Mouse (Mus musculus) embryo, embryonic 11 days (tissue): Measurements from ENCODE around the gene Nphs1.
"Not testable (repeated sequence)": the region's sequence is repeated elsewhere in the genome, so short reads cannot be mapped to it uniquely, and the experiment has no call there.

Experiments
- DNase-seq: peaks from one replicate; pipeline ENCODE4 v3.0.0-alpha.2; 2015

Gene Nphs1

DNA sequence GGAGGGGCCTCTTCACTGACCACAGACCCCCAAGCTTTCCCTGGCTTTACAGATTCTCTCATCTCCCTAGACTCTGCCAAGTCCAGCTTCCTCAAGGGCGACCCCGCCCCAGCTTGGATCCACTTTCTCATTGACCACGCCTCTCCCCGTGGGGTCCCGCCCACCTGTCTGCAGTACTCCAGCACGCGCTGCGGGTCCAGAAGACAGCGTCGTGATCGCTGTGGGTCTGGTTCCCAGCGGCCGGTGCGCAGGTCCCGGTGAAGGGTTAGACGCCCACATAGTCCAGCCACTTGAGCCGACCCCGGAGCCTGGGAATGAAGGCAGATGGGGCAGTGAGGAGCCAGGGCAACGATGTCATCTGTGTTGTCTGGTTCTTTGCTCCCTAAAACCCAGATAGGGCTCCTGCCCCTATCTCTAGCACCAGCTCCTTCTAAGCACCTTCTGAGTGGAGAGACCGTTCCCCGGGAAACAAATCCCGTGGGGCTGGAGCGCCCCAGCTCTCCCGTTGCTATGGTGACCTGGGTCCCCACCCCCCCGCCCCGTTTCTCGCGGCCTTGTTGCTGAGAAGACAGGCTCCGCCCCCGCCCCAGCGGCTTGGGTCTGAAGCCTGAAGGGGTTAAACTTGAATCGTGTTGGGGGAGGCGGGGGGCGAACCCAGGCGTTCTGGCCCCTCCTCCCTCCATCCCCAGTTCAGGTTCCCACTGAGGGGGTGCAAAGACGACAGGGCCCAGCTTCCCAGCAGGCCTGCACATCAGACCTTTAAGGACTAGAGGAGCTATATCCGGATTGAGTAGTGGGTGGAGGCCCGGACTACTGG, 13.8 kb upstream of the Nphs1 start:
- DNase-seq: peak; percentile 81

DNA sequence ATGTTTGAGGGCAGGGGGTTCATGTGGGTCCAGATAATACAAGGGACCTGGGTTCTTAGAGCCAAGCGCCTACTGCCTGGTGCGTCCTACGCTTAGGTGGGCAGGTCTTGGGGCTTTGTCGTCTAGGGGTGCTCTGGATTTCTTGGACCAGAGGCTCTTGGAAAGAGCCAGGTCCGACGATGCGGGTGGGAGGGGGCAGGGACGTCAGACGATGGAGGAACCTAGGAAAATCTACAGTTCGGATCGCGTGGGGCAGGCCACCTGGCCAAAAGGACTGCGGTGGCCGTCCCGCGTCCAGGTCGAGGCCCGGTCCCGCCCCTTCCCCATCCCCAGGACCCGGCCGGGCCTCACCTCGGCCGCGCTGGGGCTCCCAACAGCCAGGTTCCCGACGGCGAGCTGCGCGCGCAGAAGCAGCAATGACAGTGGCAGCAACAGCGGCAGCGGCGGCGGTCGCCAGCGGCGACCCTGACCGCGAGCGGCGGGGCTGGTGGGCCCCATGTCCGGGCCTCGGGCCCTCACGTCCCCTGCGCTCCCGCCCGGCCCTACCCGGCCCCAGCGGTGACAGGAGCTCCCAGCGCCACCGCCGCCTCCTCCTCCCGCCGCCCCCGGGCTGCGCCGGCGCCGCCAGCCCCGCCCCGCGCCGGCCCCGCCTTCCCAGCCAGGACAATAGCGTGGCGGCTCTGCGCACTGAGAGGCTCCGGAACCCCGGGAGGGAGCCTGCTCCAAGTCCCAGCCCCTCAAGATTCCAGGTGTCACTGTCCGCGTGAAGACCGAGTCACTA, 13.0 kb upstream of the Nphs1 start, which contains the start of gene Aplp1:
Aplp1 (minus strand) TSS at position 565 of the 781 bp plus-strand sequence.
- DNase-seq: peak; percentile 84

DNA sequence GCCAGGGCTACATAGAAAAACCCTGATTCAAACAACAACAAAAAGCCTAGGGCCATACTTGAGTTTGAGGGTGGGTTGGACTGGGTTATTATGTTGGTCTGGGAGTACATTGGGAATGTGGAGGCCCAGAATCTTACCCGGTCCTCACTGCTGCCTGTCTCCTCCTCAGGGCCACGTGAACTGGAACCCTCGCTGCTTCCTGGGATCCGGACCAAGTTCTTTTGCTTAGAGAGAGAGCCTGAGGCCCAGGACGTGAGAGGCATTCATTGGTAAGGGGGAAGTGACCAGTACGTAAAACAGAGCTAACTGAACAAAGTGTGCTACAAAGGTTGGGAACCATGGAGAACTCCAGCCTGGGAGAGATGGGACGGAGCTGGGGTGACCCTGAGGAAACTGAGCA, 7.9 kb upstream of the Nphs1 start:
- no peak for DNase-seq

DNA sequence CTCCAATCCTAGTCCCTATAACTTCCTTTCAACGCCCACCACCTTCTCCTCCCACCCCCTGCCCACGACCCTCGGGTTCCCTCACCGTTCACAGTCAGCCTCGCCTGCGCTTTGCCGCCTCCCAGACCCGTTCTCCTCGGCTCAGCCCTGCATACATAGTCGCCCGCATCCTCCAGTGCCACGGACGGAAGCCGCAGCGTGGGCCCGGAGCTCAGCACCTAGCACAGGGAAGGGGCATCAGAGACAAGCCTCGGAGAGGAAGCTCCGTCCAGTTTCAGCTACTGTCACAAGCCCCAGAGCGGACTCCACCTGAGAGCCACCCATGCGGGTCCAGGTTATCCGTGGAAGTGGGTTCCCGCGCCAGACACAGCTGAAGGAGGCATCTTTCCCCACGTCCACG, 4.8 kb upstream of the Nphs1 start:
- DNase-seq: no peak

DNA sequence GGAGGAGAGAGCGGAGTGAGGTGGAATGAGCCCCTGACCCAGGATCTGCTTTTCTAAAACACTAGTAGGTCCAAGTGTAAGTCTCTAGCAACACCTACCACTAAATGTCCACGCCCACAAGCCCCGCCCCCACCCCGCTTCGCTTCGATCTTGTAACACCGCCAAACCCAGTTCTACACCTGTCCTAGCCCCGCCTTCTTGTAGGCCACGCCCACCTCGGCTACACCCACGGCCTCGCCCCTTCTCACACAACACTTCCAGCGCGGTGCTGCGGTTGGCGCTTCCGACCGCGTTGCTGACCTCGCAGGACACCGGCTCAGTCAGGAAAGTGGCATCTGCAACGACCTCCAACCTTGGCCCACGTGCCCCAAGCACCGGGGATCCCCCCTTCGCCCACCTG, 4.3 kb upstream of the Nphs1 start:
- DNase-seq: peak; percentile 34

DNA sequence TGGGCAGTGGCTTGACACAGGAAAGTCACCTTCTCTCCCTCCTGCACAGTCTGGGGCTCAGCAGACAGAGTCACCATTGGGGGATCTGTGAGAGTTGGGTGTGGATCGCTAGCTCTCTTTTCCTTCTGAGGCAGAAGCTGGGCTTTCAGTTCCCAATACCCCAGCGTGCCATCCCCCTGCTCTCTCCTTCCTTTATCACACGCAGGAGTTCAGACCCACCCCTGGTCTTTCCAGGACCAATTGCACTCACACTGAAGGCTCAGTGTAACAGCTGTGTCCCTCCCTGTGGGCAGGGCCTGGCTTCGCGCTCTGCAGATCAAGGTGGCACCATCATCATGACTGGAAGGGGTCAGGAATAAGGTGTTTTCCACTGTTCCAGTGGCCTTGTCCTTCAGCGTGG, 3.9 kb upstream of the Nphs1 start:
- DNase-seq: no peak

DNA sequence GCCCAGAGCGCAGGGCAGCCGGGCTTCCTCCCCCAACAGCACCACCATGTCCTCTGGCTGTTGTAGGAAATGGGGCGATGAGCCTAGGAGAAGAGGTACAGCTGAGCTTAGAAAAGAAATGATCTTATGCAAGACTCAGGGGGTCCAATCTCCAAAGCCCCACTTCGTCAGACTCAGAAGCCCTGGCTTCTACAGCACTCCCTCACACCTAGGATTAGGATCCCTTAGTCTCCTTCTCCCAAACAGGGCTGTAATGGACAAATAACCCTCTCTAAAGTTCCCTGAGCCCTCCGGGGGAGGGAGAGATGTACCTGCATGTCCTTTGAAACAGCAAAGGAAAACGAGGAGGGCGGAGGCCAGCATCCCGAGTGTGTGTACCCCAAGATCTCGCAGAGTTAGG, 1.6 kb upstream of the Nphs1 start:
- DNase-seq: no peak

DNA sequence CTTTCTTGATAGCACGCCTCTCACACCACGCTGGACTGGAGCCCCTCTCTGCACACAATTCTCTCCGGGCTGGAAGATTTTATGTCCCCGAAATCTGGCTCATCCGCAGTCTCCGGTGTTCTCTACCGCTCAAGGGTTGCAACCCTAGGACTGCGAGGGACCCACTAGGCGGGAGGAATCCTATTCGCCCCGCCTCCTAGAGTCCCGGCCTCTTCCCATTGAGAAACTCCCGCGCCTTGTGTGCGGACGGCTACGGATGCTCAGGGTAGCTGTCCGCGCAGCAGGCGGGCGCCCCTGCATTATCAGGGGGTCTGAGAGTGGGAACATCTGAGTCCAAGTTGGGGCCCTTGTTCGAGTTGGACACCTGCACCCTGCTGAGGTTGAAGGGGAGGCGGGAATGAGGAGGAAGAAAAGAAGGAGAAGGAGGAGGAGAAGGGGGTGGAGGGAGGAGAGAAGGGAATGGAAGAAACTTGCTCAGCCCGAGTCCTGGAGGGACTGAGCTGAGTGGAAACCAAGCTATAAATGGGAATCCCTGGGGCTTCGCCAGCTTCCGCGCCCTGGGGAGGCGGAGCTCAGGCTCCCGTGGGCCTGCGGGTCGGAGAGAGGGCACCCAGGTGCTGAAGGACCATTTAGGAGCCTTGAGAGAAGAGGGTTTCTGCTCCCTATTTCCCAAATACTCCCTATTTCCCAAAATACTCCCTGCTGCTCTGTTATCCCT, 1.0 kb upstream of the Nphs1 start:
- DNase-seq: peak; percentile 57

DNA sequence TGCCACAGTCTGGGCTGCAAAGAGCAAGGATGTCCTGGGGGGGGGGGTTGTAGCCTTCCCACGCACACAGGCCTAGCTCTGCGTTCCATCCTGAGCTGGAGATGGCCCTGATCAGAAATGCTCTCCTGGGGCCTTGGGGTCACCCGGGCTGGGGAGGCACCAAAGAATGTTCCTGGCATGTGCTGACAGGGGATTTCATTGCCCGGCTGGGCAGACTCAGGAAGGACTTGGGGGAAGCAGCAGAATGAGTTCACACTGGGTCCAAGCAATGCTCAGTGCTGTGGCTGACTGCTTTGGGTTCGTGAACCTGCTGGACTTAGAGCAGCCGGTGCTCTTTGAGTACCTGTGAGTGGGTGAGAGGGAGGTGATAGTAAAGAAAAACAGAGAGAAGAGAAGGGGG, 1.4 kb downstream of the Nphs1 start:
- DNase-seq: no peak

DNA sequence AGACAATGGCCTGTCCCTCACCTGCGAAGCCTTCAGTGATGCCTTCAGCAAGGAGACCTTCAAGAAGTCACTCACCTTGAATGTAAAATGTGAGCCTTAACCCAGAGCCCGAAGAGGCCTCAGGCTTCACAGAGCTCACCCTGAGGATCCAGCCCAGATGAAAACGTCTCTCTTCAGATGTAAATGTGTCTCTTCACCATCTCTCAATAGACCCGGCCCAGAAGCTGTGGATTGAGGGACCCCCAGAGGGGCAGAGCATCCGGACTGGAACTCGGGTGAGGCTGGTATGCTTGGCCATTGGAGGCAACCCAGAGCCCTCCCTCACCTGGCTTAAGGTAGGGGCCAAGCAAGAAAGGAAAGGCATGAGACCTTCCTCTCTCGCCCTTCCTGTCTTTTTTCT, 5.5 kb downstream of the Nphs1 start:
- no peak for DNase-seq

DNA sequence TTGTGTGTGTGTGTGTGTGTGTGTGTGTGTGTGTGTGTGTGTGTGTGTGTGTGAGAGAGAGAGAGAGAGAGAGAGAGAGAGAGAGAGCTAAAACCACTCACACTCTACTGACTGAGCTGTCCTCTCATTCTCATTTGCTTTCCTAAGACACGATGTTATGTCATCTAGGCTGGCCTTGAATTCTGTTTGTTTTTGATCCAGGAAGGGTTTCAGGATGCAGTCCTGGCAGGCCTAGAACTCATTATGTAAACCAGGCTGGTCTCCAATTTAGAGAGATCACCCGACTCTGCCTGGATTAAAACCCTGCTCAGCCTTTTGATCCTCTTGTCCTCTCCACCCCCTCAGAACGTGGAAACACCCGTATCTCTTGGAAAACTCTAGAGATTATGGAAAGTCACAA, 5.9 kb downstream of the Nphs1 start:
- no peak for DNase-seq

DNA sequence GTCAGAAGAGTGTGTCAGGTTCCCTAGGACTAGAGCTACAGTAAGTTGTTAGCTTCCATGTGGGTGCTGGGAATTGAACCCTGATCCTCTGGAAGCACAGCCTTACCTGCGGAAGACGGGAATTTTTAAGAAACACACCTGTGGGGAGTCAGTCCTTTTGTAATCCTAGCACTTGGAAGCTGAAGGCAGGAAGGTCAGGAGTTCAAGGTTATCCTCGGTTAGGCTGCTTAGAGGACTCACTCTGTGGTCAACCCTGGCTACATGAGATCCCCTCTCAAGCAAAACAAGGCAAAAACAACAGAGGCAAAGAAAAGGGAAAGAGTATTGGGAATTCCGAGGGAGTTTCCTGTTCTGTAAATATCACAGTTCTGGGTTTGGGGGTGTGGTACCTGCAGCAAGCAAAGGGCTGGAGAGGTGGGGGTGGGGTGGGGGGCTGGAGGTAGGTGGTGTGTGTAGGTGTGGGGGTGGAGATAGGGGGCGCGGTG, 6.7 kb downstream of the Nphs1 start:
- DNase-seq: no peak

DNA sequence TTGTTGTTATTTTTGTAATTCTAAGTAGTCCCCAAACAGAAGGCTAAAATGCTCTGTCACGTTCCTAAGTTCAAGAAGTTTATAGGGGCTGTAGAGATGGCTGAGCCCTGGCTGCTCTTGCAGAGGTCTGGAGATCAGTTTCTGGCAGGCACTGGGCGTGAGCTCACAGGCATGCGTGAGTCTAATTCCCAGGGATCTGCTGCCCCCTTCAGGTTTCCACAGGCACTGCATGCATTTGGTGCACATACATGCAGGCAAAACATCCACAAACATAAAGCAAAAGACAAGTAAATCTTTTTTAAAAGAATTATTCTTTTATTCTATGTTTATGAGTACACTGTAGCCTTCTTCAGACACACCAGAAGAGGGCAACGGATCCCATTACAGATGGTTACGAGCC, 14.3 kb downstream of the Nphs1 start:
- peak; percentile 42 for DNase-seq

DNA sequence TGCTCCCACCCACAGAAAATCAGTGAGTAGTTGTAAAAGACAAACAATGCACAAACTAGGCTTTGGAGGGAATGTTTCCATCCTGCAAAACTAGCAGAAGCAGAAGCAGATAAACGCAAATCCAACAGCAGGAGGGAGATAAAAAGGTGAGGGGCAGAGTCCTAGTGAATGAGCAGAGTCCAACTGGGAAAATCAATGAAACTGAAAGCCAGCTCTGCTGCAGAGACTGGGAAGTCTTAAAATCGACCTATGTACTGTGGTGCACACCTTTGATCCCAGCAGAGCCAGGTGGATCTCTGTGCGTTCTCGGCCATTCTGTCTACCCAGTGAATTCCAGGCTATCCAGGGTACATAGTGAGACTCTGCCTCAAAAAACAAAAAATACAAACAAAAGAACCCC, 16.9 kb downstream of the Nphs1 start:
- no peak for DNase-seq

DNA sequence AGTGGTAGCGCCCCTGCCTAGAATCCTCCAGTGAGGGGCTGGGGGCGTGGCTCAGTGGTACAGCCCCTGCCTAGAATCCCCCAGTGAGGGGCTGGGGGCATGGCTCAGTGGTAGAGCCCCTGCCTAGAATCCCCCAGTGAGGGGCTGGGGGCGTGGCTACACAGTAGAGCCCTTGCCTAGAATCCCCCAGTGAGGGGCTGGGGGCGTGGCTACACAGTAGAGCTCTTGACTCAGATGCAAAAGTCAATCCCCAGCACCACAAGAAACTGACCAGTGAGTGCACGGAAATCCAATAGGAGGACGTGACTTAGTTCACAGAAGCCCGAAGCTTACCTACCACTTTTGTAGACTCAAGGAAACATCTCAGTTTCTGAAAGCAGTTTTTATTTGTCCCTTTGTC, 18.0 kb downstream of the Nphs1 start:
- DNase-seq: not testable (repeated sequence)

DNA sequence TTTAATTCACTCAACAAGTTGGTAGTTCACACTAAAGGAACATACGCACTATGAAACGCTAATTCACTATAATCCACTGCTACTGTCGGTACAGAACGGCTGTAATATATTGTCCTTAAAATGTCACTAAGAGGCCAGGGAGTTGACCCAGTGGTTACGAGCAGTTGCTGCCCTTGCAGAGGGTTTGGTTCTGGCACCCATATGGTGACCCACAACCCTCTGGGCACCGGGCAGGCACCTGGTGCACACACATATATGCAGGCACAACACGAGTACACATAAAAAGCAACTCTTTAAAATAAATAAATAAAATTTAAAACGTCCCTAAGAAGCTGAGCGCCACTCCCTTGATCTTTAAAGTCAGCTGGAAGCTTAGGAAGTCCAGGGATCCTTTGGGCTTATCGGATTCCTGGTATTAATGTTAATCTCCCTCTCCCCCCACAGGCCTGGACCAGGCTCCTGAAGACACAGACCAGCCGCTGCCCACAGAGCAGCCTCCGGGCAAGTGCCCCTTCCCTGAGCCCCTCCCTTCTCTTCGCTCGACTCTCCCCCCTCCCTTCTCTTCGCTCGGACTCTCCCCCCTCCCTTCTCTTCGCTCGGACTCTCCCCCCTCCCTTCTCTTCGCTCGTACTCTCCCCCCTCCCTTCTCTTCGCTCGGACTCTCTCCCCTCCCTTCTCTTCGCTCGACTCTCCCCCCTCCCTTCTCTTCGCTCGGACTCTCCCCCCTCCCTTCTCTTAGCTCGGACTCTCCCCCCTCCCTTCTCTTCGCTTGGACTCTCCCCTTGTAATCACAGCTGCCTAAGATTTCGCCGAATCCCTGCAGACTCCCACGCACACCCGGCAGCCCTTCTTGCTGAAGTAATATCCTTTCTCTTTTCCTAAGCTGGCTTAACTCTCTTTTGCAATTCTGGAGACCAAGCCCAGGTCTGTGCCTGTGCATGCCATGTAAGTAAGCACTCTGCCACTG, 19.6 kb downstream of the Nphs1 start:
- peak; percentile 65 for DNase-seq

DNA sequence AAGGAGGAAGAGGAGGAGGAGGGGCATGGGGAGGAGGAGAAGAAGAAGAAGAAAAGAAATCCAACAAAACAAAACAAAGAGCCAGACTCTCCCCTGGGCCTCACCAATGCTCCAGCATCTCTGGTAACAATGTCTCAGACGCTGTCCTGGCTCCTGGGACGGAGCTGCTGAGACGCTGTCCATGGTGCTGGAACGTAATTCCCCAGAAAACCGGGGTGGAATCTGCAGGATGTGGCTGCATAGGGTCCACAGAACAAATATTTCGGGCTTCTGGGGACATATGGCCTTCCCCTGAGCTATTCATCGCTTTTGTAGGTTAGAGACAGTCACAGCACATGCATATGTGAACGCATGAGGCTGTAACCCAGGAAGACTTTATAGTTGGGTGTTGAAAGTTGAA, 26.1 kb downstream of the Nphs1 start:
- peak; percentile 76 for DNase-seq

DNA sequence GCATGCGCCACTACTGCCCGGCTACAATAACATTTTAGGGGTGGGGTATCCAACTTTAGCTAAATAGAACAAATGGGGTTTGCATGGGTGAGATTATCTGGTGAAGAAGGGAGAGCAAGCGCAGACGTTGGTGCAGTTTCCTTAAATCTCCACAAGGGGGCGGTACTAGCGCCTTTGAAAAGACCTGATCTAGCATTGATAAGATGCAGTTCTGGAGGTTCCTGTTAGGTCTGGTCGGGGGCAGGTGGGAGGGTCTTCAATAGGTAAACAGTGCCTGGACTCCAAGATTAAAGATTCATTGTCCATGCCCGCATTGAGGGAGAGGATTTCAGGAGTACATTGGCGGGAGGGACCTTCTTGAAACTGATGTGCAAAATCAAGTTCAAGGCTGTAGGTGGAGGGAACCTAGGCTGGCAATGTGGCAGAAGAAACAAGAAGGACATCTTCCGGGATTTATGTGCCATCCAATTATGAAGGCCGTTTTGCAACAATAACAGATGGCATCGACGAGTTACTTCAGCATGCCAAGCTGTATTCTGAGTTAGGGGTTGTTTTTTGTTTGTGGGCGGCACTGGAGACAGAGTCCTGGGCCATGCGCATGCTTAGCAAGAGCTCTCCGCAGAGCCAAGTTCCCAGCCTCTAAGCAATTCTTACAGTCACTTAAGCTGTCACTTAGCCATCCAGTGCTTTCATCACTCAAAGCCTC, 32.3 kb downstream of the Nphs1 start:
- peak; percentile 52 for DNase-seq

DNA sequence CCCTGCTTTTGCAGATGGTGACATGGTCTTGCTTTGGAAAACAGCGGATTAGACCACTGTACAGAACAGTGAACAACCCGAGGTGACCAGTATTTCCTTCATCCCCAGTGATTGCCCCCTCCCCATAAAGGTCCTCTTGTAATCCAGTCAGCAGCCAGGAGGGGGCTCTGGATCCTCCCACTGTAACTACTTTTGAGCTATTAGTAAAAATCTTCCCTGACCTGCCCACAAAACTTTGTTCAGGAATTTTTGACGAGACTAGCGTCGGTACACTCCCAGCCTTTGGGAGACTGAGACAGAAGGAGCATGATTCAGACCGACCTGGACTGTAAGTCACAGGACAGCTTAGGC, 32.8 kb downstream of the Nphs1 start:
- no peak for DNase-seq

DNA sequence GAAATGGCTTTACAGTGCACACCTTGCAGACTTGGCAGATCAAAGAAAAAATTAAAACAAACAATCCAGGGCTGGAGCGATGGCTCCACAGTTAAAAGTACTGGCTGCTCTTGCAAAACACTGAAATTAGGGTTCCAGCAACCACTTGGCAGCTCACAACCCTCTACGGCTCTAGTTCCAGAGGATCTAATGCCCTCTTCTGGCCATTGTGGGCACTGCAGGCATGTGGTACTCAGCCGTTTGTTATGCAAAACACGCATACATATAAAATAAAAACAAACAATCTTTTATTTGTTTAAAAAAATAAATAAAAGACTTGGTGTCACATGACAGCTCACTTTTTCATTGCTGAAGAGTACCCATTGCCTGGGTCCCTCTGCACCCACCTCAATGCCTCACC, 34.6 kb downstream of the Nphs1 start:
- DNase-seq: peak; percentile 77

DNA sequence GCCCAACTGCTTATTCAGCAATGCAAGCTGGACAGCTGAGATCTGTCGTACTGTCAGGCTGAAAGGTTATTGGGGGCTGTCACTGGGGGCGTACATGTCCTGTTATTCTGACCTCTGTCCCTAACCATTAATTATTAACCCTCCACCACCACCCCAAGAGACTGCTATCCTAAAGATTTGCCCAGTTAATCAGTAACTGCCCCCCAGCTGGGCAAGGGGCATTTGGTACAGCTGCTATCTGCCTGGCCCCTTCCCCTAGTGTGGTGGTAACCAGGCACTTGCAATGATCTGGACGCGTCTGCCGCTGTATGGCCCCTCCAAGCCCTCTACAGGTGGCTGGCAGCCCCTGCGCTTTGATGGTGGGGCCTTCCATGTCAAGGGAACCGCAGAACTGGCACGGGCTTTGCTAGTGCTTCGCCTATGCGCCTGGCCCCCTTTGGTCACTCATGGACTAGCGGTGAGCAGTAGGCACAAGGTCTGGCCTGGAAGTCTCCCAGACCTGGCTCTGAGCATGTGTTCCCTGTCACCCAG, 35.4 kb downstream of the Nphs1 start, which contains the start of gene Prodh2:
Prodh2 (plus strand) TSS at position 222 of the 531 bp plus-strand sequence.
- DNase-seq: no peak
